Comparison of ENCODE assay signal across 22 mouse cellular contexts in the genomic region with DNA sequence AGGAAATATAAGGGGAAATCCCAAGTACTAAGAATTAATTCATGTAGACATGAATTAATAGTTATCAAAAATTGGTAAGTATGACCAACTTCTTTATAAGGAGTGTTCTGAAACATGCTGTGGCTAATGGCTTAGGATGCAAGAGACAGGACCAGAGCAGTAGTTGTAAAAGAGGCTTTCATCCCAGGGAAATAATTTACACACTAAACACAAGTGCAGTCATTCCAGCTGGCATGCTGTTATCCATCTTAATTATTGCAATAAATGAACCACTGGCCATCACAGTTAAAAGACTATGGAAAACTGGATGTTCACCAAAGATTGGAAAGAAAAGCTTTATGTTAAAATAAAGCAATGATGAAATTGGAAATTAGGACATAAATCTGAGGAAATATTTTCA. TPM values are rescaled to one million over a fixed set of nuclear protein-coding genes. Genes with fewer than 3 reads are reported as not detected.
A peak's percentile ranks its signal among the peaks of the same experiment; 100 is the strongest.
DNase-seq lines count a peak whose midpoint lies in the region; ATAC-seq and TF ChIP-seq lines count a peak whose summit lies in the region.
"Had no signal": no experiment of that assay in that cellular context is flagged by ENCODE, and none has a peak within 500 bp of the region (broad histone marks: within the 10 kb centered on the region; RNA-seq: fewer than 3 reads in every experiment).

No protein-coding gene starts in this region.

- no peaks in the 10 kb centered on the region for H3K27me3 ChIP-seq in hindbrain, embryonic 16.5 days (replicated peaks; ENCODE audit: control insufficient read depth, insufficient read depth, low read length)
- no peaks in the 10 kb centered on the region for H3K27me3 ChIP-seq in hindbrain, embryonic 12.5 days
- H3K27me3 ChIP-seq in liver, embryonic 12.5 days (replicated peaks), result no peaks in the 10 kb centered on the region
- H3K27me3 ChIP-seq: embryonic facial prominence, embryonic 12.5 days; embryonic facial prominence, embryonic 15.5 days; forebrain, embryonic 12.5 days; heart, embryonic 13.5 days had no signal

- no peaks in the 10 kb centered on the region for H3K36me3 ChIP-seq in hindbrain, embryonic 16.5 days (ENCODE audit: control insufficient read depth, insufficient read depth, low read length)
- no peaks in the 10 kb centered on the region for H3K36me3 ChIP-seq in hindbrain, embryonic 12.5 days
- H3K36me3 ChIP-seq in liver, embryonic 12.5 days, result no peaks in the 10 kb centered on the region
- H3K36me3 ChIP-seq: embryonic facial prominence, embryonic 12.5 days; embryonic facial prominence, embryonic 15.5 days; forebrain, embryonic 12.5 days; heart, embryonic 10.5 days; heart, embryonic 13.5 days had no signal

- H3K4me1 ChIP-seq in hindbrain, embryonic 16.5 days (ENCODE audit: control insufficient read depth, insufficient read depth, low read depth, low read length), result no peaks in the 10 kb centered on the region
- no peaks in the 10 kb centered on the region for H3K4me1 ChIP-seq in hindbrain, embryonic 12.5 days
- H3K4me1 ChIP-seq in liver, embryonic 12.5 days, result no peaks in the 10 kb centered on the region
- H3K4me1 ChIP-seq: embryonic facial prominence, embryonic 12.5 days; embryonic facial prominence, embryonic 15.5 days; forebrain, embryonic 12.5 days; heart, embryonic 10.5 days had no signal

- H3K9me3 ChIP-seq in hindbrain, embryonic 16.5 days (ENCODE audit: control insufficient read depth, low read length), result no peaks in the 10 kb centered on the region
- H3K9me3 ChIP-seq in hindbrain, embryonic 12.5 days (replicated peaks), result no peaks in the 10 kb centered on the region
- no peaks in the 10 kb centered on the region for H3K9me3 ChIP-seq in liver, embryonic 12.5 days (replicated peaks)
- H3K9me3 ChIP-seq: embryonic facial prominence, embryonic 12.5 days; embryonic facial prominence, embryonic 15.5 days; forebrain, embryonic 12.5 days; heart, embryonic 10.5 days; heart, embryonic 13.5 days had no signal

- no peak for TF ChIP-seq POLR2A in brain, embryonic 14.5 days (IDR thresholded peaks at IDR 0.05; ENCODE audit: borderline replicate concordance, extremely low read depth, insufficient read depth, insufficient read length, poor library complexity, severe bottlenecking)

- H3K4me3 ChIP-seq in hindbrain, embryonic 16.5 days (ENCODE audit: low read length), result no peak overlapping the region
- no peak overlapping the region for H3K4me3 ChIP-seq in hindbrain, embryonic 12.5 days
- H3K4me3 ChIP-seq in left cerebral cortex, adult 2 months, result no peak overlapping the region
- no peak overlapping the region for H3K4me3 ChIP-seq in liver, embryonic 12.5 days
- H3K4me3 ChIP-seq: embryonic facial prominence, embryonic 12.5 days; embryonic facial prominence, embryonic 15.5 days; forebrain, embryonic 12.5 days; heart, adult 2 months; heart, embryonic 13.5 days had no signal

- no peak overlapping the region for H3K27ac ChIP-seq in hindbrain, embryonic 16.5 days (ENCODE audit: low read depth, low read length)
- no peak overlapping the region for H3K27ac ChIP-seq in hindbrain, embryonic 12.5 days
- no peak overlapping the region for H3K27ac ChIP-seq in left cerebral cortex, adult 2 months
- H3K27ac ChIP-seq in liver, embryonic 12.5 days, result no peak overlapping the region
- H3K27ac ChIP-seq: embryonic facial prominence, embryonic 12.5 days; embryonic facial prominence, embryonic 15.5 days; forebrain, embryonic 12.5 days; heart, adult 2 months had no signal

- no peak overlapping the region for H3K4me2 ChIP-seq in hindbrain, embryonic 16.5 days (ENCODE audit: low read length)
- H3K4me2 ChIP-seq in hindbrain, embryonic 12.5 days (replicated peaks), result no peak overlapping the region
- no peak overlapping the region for H3K4me2 ChIP-seq in liver, embryonic 12.5 days
- H3K4me2 ChIP-seq: embryonic facial prominence, embryonic 12.5 days; embryonic facial prominence, embryonic 15.5 days; forebrain, embryonic 12.5 days had no signal

- H3K9ac ChIP-seq in hindbrain, embryonic 16.5 days (ENCODE audit: low read depth, low read length), result no peak overlapping the region
- H3K9ac ChIP-seq in hindbrain, embryonic 12.5 days, result no peak overlapping the region
- no peak overlapping the region for H3K9ac ChIP-seq in liver, embryonic 12.5 days
- H3K9ac ChIP-seq: embryonic facial prominence, embryonic 12.5 days; embryonic facial prominence, embryonic 15.5 days; forebrain, embryonic 12.5 days; heart, embryonic 13.5 days had no signal

- DNase-seq in left cerebral cortex, postnatal 4 days, result peak; percentile 5
- no peak for DNase-seq in left cerebral cortex, adult 2 months (ENCODE audit: extremely low spot score in 1 of 2, low spot score in 2 of 2)
- peak; percentile 55 for DNase-seq in brain, embryonic 14.5 days (ENCODE audit: low read depth)
- DNase-seq: adrenal gland, adult 2 months; adrenal gland, postnatal 14 days; cerebellum, adult 11-12 months; cerebellum, adult 9-10 months; gastrocnemius, postnatal 10 days; gastrocnemius, postnatal 36 days; heart, adult 2 months; heart, postnatal 14 days; heart, postnatal 4 days had no signal

- intact Hi-C loops in left cerebral cortex, postnatal 4 days (cut with DNase I), result no loop called here
- intact Hi-C loops in left cerebral cortex, adult 2 months (cut with DNase I), result no loop called here

- peak; percentile 67; the same call in 1 of the 2 replicates for ATAC-seq in hindbrain, embryonic 16.5 days
- no peak for ATAC-seq in hindbrain, embryonic 12.5 days (ENCODE audit: low FRiP score)
- ATAC-seq in liver, embryonic 12.5 days, result no peak
- ATAC-seq: CD4-positive, CD25-positive, alpha-beta regulatory T cell, adult 4 months had no signal

- no peak for TF ChIP-seq CTCF in left cerebral cortex, adult 2 months (IDR thresholded peaks at IDR 0.05)
- TF ChIP-seq CTCF in brain, embryonic 14.5 days (IDR thresholded peaks at IDR 0.05; ENCODE audit: borderline replicate concordance, extremely low read depth, insufficient read depth, insufficient read length), result no peak

RNA-seq across cellular contexts. Expression of gene Alcam, which starts 24.2 kb away (rescaled TPM):
- 40.2 and 40.7 TPM in 2 replicates for polyA plus RNA-seq in hindbrain, embryonic 16.5 days (2015; fragmentation: Nextera tagmentation; extraction: Ambion mirVana)
- 36.4 and 38.6 TPM in 2 replicates for polyA plus RNA-seq in hindbrain, embryonic 12.5 days (2016; fragmentation: Nextera tagmentation; extraction: Ambion mirVana)
- total RNA-seq in left cerebral cortex, postnatal 4 days (2021), result 100 to 1,000 TPM; 147 to 150 TPM
- 100 to 1,000 TPM; 176 to 178 TPM for total RNA-seq in left cerebral cortex, adult 2 months (2021)
- 29.7 and 39.1 TPM in 2 replicates for polyA plus RNA-seq in brain, embryonic 14.5 days (2012; rRNA removed)
- polyA plus RNA-seq in liver, embryonic 12.5 days (2016; fragmentation: Nextera tagmentation; extraction: Ambion mirVana), result 8.3 and 9.4 TPM in 2 replicates
- total RNA-seq: MEL had no signal

Comparison
In these comparisons a context has a peak if more than half of its experiments do, and no peak if none do; other contexts are left out.
1. DNase-seq: peak in left cerebral cortex, postnatal 4 days (single experiment) and brain, embryonic 14.5 days (single experiment); none in left cerebral cortex, adult 2 months (0 of 2).